Mouse (Mus musculus) spleen, adult 2 months (tissue): ENCODE data around the gene D630003M21Rik.

Experiments
- CTCF ChIP-seq: fragments of 200-500 bp; IDR thresholded peaks from 2 replicates; pipeline ENCODE4 v1.5.1; 2011; ENCODE audit warnings: mild to moderate bottlenecking, inconsistent platforms; ENCODE audit not compliant: insufficient read depth, insufficient read length, insufficient replicate concordance; ENCODE audit errors: extremely low read depth
- POLR2A ChIP-seq: fragments of 200-500 bp; IDR thresholded peaks from 2 replicates; pipeline ENCODE4 v1.6.1; 2011; ENCODE audit warnings: low read depth, low read length, inconsistent platforms

- no peak for TF ChIP-seq CTCF
- no peak for TF ChIP-seq POLR2A
Measured at GRCm38 (mm10) chr2:158152685-158153309, 76.2 kb downstream of the D630003M21Rik start.
